Mouse (Mus musculus) stomach, postnatal 0 days (tissue): ENCODE measurements around the gene Inpp5k.

Experiments used
- CTCF ChIP-seq: IDR thresholded peaks from 2 replicates; pipeline ENCODE4 v1.5.1; 2016; ENCODE audit warnings: antibody characterized with exemption, low read depth, mild to moderate bottlenecking, moderate library complexity
- EP300 ChIP-seq: optimal IDR thresholded peaks from 2 replicates; pipeline ENCODE3; 2016; ENCODE audit warnings: antibody characterized with exemption

- TF ChIP-seq CTCF (no peak), EP300 (no peak)
These were observed 34.0 kb upstream of the Inpp5k start for GRCm38 (mm10) chr11:75596726-75597255.
